Mouse (Mus musculus) midbrain, embryonic 15.5 days (tissue): ENCODE data around the gene Cwc27. TPM values are rescaled to one million over a fixed set of nuclear protein-coding genes. Genes with fewer than 3 reads are reported as not detected.

Source experiments
- ATAC-seq: fragments of 200-750 bp; cut with Nextera tagmentation; replicated peaks from 2 replicates; pipeline ENCODE4 v1.8.0; 2017; ENCODE audit warnings: moderate TSS enrichment
- H3K27ac ChIP-seq: fragments of 300-500 bp; sonication (generic); 2 replicates; pipeline ENCODE4 v1.5.1; 2015; ENCODE audit warnings: mild to moderate bottlenecking, inconsistent platforms
- H3K27me3 ChIP-seq: fragments of 300-500 bp; sonication (generic); replicated peaks from 2 replicates; pipeline ENCODE4 v1.6.1; 2015; ENCODE audit warnings: inconsistent platforms
- H3K36me3 ChIP-seq: fragments of 300-500 bp; sonication (generic); replicated peaks from 2 replicates; pipeline ENCODE4 v1.6.1; 2015; ENCODE audit warnings: inconsistent platforms
- H3K4me1 ChIP-seq: fragments of 300-500 bp; sonication (generic); 2 replicates; pipeline ENCODE4 v1.6.1; 2015; ENCODE audit warnings: inconsistent platforms
- H3K4me2 ChIP-seq: fragments of 300-500 bp; sonication (generic); 2 replicates; pipeline ENCODE4 v1.6.1; 2015; ENCODE audit warnings: inconsistent platforms, mild to moderate bottlenecking, moderate library complexity
- H3K4me3 ChIP-seq: fragments of 300-500 bp; sonication (generic); 2 replicates; pipeline ENCODE4 v1.5.1; 2015; ENCODE audit warnings: mild to moderate bottlenecking, inconsistent platforms
- H3K9ac ChIP-seq: fragments of 300-500 bp; sonication (generic); 2 replicates; pipeline ENCODE4 v1.6.1; 2015; ENCODE audit warnings: mild to moderate bottlenecking, inconsistent platforms
- H3K9me3 ChIP-seq: fragments of 300-500 bp; sonication (generic); 2 replicates; pipeline ENCODE4 v1.6.1; 2016; ENCODE audit warnings: inconsistent platforms
- WGBS: fragments of 180-500 bp; shearing (Covaris S2); methylation state at CpG from one replicate; pipeline ENCODE4 v1.1.7; 2015; ENCODE audit warnings: mixed read lengths; 5-methylcytosine and 5-hydroxymethylcytosine counted together
- polyA plus RNA-seq: library from polyadenylated mRNA; unstranded; fragments of >200 nt; fragmentation: Nextera tagmentation; extraction: Ambion mirVana; gene quantifications from 2 replicates; pipeline ENCODE4 v1.2.1, GENCODE M21; 2015

Gene Cwc27
- polyA plus RNA-seq, 1 experiment from 2014 or later, result 25.1 TPM

DNA sequence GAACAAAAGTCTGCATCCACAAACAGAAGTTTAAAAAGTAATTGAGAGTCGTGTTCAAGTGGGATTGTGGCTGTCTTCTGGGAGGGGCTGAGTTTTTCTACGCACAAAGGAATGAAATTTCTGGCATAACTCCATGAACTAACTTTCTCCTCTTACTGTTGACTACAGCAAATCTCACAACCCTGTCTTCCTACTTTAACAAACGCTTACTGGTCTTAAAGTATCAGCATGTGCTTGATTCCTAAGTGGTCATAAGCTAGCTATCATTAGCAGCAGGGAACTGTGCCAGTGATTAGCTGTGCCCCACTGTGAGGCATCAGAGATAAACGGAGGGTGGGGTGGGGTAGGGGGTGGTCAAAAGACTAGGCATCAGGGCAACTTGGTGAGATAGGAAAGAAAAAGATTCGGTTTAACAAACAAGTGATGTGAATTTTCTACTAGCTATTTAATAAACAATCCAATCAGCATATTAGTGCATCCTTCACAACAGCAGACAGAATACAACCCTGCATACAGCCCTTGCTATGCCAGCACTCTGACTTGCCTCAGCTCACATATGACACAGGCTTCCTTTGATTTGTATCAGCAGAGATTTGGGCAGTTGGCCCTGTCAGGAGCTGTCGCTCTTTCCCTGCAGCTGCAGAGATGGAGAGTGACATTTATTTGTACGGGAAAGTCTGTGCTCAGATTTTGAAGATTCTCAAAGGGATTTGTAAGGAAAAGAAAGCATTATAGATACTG is 184.3 kb downstream of the Cwc27 start:
- no peak overlapping the region for H3K4me2 ChIP-seq
- no peaks in the 10 kb centered on the region; the same call in 1 of the 2 replicates for H3K4me1 ChIP-seq
- no peak overlapping the region for H3K27ac ChIP-seq
- no peaks in the 10 kb centered on the region for H3K9me3 ChIP-seq
- 0 out of 2 replicates have a peak, but pooled peaks cover 3% of the 10 kb centered on the region for H3K36me3 ChIP-seq
- no peak overlapping the region for H3K4me3 ChIP-seq
- no peaks in the 10 kb centered on the region for H3K27me3 ChIP-seq
- H3K9ac ChIP-seq, result no peak overlapping the region
- 50% methylated on average over 7 of the region's 7 CpGs for WGBS
- peak; percentile 74; the same call in 1 of the 2 replicates for ATAC-seq

DNA sequence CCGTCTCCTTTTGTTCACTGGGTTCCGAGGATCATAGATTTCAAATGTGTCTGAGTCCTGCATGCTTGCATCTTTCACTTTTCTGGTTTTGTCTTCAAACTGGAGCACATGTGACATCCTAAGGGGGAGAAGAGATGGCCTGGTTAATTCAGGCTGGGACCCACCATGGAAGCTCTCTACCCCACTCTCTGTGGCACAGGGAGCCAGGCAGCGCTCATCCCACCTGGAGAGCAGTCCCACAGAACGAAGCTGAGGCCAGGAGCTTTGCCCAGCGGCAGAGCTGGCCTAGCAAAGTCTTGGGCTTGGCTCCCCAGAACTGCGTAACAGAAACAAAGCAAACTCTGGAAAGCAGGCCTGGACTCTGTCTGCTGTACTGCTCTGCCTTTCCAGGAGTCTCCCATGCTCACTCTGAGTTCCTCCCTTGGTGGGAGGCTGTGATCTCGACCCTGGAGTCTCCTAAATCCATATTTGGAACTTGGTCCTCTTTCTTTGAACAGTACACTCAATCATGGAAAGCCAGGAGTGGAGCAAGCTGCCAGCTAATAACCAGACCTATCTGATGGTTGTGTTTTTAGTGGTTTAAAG is 185.2 kb downstream of the Cwc27 start:
- H3K27ac ChIP-seq, result no peak overlapping the region
- H3K36me3 ChIP-seq, result 0 out of 2 replicates have a peak, but pooled peaks cover 3% of the 10 kb centered on the region
- no peak for ATAC-seq
- WGBS, result 81% methylated on average over 7 of the region's 7 CpGs
- H3K27me3 ChIP-seq, result no peaks in the 10 kb centered on the region
- H3K4me1 ChIP-seq, result no peaks in the 10 kb centered on the region; the same call in 1 of the 2 replicates
- H3K9me3 ChIP-seq, result no peaks in the 10 kb centered on the region
- no peak overlapping the region for H3K4me2 ChIP-seq
- no peak overlapping the region for H3K4me3 ChIP-seq
- H3K9ac ChIP-seq, result no peak overlapping the region

DNA sequence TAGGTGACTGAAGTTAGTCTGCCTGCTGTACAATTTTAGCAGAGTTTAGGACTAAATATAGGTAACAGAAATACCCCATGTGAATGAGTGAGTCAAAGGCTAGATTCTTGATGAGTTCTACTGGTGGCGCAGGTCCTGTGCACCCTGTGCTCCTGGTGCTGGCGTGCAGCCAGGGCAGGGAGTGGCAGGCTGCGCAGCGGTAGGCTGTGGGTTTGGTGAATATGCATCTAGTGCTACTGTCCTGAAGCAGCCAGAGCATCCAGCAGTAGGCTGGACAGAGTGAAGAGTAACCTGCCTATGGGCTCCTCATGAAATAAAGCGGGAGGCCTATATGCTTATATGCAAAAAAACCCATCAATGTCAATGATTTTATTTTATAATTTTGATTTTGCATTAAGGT is 186.1 kb downstream of the Cwc27 start:
- 88% methylated on average over 5 of the region's 5 CpGs for WGBS
- Histone ChIP-seq H3K27ac (no peak overlapping the region), H3K4me1 (no peaks in the 10 kb centered on the region; the same call in 1 of the 2 replicates), H3K4me3 (no peak overlapping the region), H3K36me3 (0 out of 2 replicates have a peak, but pooled peaks cover 3% of the 10 kb centered on the region), H3K4me2 (no peak overlapping the region), H3K9me3 (no peaks in the 10 kb centered on the region), H3K27me3 (no peaks in the 10 kb centered on the region), H3K9ac (no peak overlapping the region)
- no peak for ATAC-seq

DNA sequence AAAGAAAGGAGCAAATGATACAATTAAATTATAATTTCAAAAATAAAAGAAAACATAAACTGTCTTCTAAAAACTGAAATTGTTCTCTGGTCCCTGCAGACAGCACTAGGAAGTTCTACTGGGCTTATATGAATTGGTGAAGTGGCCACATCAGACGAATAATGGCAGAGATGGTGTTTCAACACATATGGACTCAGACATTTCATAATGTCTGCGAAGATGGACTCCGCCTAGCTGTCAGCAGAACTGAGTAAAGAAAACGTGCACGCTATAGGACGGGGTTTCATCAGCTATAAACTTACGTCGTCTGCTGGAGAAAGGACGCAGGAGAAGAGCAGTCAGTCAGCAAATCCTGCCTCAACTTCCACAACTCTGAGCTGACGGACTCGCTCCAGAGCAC is 187.3 kb downstream of the Cwc27 start:
- WGBS, result 93% methylated on average over 11 of the region's 11 CpGs
- H3K27ac ChIP-seq, result no peak overlapping the region
- H3K4me2 ChIP-seq, result no peak overlapping the region
- no peaks in the 10 kb centered on the region for H3K27me3 ChIP-seq
- no peak for ATAC-seq
- H3K9me3 ChIP-seq, result no peaks in the 10 kb centered on the region
- H3K36me3 ChIP-seq, result 0 out of 2 replicates have a peak, but pooled peaks cover 3% of the 10 kb centered on the region
- no peak overlapping the region for H3K9ac ChIP-seq
- no peak overlapping the region for H3K4me3 ChIP-seq
- H3K4me1 ChIP-seq, result no peaks in the 10 kb centered on the region; the same call in 1 of the 2 replicates

DNA sequence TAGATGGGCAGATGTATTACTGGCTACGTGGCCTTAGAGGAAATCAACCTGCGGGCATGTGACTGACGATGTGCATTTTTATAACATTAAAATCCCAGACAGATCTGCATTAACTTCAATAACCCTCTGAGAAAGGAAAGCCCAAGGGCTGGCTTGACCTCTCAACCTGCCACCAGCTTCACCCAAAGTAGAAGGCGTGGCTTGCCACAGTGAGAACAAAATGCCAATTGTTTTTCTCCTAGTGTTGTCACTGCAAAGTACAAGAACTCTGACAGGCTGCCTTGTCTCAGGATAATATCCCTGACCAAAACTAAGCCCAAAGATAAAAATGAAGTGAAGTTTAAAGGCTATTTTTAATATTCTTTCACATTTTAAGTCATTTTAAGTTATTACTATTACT is 188.9 kb downstream of the Cwc27 start:
- Histone ChIP-seq H3K36me3 (0 out of 2 replicates have a peak, but pooled peaks cover 3% of the 10 kb centered on the region), H3K4me2 (no peak overlapping the region), H3K4me3 (no peak overlapping the region), H3K27me3 (no peaks in the 10 kb centered on the region), H3K9ac (no peak overlapping the region), H3K9me3 (no peaks in the 10 kb centered on the region), H3K4me1 (no peaks in the 10 kb centered on the region; the same call in 1 of the 2 replicates), H3K27ac (no peak overlapping the region)
- ATAC-seq, result no peak
- 58% methylated on average over 4 of the region's 4 CpGs for WGBS

DNA sequence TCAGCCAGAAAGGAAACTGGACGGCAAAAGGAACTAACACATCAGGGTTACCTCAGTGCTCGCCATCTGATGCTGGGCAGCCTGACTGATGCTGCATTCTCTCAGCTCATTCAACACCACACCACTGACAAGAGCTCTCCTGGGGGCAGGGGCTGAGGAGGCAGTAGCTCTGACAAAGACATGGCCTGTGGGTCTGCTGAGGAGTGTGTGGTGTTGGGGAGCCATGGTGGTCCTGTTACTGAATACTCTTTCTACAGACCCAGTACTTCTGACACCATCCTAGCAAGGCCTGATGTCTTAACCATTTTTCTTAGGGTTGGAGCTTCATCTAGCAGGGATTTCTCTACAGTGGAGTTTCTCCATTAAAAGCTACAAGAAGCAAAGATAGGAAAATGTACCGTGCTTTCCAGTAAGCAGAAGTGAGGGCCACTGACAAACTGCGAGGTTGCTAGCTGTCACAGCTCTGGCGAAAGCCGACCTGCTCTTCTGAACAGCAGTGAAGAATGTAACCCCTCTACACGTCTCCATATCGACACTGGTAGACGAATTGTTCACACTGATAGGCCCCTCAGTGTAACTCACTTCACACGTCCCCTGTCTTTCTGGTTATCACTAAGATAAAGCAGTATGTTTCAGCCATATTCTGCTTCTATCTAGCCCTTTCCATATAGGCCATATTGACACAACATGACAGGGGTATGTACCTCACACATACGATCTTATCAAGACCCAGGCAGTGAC is 189.6 kb downstream of the Cwc27 start:
- Histone ChIP-seq H3K36me3 (0 out of 2 replicates have a peak, but pooled peaks cover 3% of the 10 kb centered on the region), H3K27ac (no peak overlapping the region), H3K4me1 (no peaks in the 10 kb centered on the region; the same call in 1 of the 2 replicates), H3K9me3 (no peaks in the 10 kb centered on the region), H3K27me3 (no peaks in the 10 kb centered on the region), H3K9ac (no peak overlapping the region), H3K4me3 (no peak overlapping the region), H3K4me2 (no peak overlapping the region)
- WGBS, result 79% methylated on average over 11 of the region's 11 CpGs
- ATAC-seq, result no peak

DNA sequence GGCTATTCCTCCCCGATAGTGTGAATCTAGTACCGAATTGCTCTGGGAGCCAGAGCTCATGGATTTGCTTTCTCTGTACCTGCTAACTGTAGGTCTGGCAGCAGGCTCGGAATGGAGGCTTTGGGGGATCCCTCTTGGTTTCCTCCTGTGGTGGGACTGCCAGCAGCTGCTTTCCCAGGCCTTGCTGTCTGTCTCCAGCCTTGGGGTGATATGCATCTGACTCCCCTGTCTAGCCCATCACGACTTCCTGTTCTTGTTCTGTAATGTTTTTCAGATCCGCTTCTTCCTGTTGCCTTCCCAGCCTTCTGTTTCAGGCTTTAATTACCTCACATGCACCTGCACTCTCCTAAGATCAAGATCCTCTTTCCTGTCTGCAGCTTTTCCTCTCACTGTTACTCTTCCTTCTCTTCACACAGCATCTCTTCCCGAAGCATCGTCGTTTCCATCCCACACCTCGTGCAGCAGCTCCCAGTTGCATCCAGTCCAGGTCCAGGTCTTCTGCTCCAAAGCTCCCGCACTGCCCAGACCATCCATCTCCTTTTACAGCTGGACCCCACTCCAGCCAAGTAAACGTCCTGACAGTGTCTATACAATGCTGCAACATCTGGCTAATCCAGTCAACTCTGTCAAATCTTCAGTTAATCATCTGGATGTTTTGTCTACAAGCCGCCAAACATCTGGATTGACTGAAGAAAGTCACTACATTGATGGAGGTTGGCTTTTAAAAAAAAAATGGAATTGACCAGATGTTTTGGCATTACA is 193.6 kb downstream of the Cwc27 start:
- Histone ChIP-seq H3K4me3 (no peak overlapping the region), H3K27me3 (no peaks in the 10 kb centered on the region), H3K27ac (no peak overlapping the region), H3K4me1 (no peaks in the 10 kb centered on the region), H3K4me2 (no peak overlapping the region), H3K36me3 (no peaks in the 10 kb centered on the region), H3K9me3 (no peaks in the 10 kb centered on the region), H3K9ac (no peak overlapping the region)
- ATAC-seq, result no peak
- WGBS, result 80% methylated on average over 12 of the region's 12 CpGs

DNA sequence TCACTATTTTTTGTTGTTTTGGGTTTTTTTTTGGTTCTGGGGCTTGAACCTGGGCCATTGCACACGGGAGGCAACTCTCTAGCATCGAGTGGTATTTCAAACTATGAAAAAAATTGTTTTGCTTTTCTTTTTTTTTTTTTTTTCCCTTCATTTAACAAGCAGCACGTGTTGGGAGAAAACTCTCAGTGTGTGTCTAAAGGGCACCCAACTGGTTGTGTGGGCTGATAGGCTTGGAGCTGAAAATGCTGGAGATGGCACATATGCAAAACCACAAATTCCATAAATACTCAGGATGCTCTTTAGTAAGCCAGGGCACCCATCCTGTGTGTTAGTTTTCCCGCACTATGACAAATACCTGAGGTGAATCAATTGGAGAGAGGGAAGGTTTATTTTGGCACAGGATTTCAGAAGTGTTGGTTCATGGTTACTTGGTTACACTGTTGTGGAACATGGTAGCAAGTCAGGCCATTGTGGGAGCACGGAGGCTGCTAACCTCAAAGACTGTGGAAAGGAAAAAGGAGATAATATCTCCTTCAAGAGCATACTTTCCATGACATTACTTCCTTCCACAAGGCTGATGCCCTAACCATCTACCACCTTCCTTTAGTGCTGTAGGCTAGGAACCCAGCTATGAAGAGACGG is 194.7 kb downstream of the Cwc27 start:
- Histone ChIP-seq H3K4me1 (no peaks in the 10 kb centered on the region), H3K27me3 (no peaks in the 10 kb centered on the region), H3K27ac (no peak overlapping the region), H3K36me3 (no peaks in the 10 kb centered on the region), H3K9ac (no peak overlapping the region), H3K4me3 (no peak overlapping the region), H3K4me2 (no peak overlapping the region), H3K9me3 (no peaks in the 10 kb centered on the region)
- WGBS, result 93% methylated on average over 6 of the region's 6 CpGs
- no peak for ATAC-seq

DNA sequence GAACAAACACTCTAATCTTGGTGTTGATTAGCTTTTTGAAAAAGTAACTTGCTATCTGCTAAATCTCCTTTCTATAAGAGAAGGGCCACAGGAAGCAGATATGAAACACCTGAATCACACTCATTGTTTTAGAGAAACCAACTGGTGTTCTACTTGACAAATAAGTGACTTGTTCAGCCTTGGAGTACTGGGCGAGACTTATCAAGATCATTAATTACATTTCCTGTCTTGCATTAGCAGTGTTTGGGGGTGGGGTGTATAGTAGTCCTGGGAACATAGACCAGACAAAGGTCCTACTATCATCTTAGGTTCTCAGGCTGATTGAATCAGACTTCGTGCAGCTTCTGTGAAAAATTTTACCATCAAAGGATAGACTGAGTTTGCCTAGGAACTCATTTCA is 196.5 kb downstream of the Cwc27 start:
- no peak for ATAC-seq
- no peak overlapping the region for H3K9ac ChIP-seq
- no peak overlapping the region for H3K27ac ChIP-seq
- H3K9me3 ChIP-seq, result no peaks in the 10 kb centered on the region
- no peak overlapping the region for H3K4me3 ChIP-seq
- no peaks in the 10 kb centered on the region for H3K36me3 ChIP-seq
- WGBS, result 84% methylated on average over 2 of the region's 2 CpGs
- no peak overlapping the region for H3K4me2 ChIP-seq
- peaks cover 5% of the 10 kb centered on the region; the same call in 1 of the 2 replicates for H3K4me1 ChIP-seq
- no peaks in the 10 kb centered on the region for H3K27me3 ChIP-seq

DNA sequence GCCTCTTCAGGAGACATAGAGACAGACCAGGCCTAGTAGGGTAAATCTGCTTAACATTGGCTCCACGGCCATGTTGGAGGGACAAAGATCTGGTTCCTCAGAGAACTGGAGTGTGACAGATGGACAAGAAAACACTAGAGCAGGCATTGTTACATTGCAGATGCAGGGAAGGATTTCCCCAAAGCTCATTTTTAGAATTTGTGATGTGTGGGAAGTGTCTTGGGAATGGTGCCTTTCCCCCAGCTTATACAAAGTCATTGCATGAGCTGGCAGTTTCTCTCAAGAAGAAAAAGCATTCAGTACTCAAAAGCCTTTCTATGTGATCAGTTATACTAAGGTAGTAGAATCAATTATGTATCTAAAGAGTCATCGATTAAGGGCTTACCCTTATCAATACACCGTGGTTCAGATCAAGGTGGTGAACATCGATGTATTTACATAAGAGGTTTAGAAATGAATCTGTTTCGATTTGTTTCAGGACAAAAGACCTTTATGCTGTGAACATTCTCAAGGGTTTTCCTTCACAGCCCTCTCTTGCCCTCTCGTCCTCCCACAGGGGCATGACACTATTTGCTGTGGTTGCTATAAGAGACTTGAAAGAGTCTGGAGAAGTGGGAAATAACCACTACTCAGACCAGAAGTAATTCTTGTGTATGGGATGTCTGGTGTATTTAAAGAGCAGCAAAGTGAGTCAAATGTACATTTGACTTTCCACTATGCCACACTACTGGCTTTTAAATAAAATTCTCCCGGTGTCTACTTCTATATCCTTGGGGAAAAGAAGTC is 197.2 kb downstream of the Cwc27 start:
- Histone ChIP-seq H3K9ac (no peak overlapping the region), H3K27ac (no peak overlapping the region), H3K27me3 (no peaks in the 10 kb centered on the region), H3K36me3 (no peaks in the 10 kb centered on the region), H3K9me3 (no peaks in the 10 kb centered on the region), H3K4me3 (no peak overlapping the region), H3K4me1 (peaks cover 5% of the 10 kb centered on the region; the same call in 1 of the 2 replicates), H3K4me2 (no peak overlapping the region)
- 83% methylated on average over 7 of the region's 7 CpGs for WGBS
- no peak for ATAC-seq

DNA sequence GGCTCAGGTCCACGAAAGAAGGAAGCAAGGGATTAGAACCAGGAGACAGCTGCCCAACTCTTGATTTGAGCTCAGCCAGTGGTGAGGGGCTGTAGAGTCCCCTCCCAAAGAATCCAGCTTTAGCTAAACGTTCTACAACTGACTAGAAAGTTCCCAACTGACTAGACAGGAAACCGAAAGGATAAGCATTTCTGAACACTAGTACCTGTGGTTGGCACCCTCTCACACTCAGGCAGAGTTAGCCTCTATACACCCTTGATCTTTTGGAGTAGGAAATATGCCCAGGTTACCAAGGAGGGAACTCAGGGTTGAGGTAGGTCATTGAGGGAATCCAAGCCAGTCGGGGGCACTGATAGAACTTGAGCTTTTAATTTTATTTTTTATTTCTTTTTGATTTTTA is 199.7 kb downstream of the Cwc27 start:
- no peak for ATAC-seq

More for the DNA sequence above, 199.7 kb downstream of the Cwc27 start:
- Histone ChIP-seq H3K36me3 (no peaks in the 10 kb centered on the region), H3K27ac (no peak overlapping the region), H3K4me1 (peaks cover 5% of the 10 kb centered on the region; the same call in 1 of the 2 replicates), H3K4me3 (no peak overlapping the region), H3K9ac (no peak overlapping the region), H3K27me3 (no peaks in the 10 kb centered on the region), H3K4me2 (no peak overlapping the region), H3K9me3 (no peaks in the 10 kb centered on the region)
- WGBS, result 92% methylated on average over 4 of the region's 4 CpGs
